Mouse (Mus musculus) heart, adult 2 months (tissue): Measurements from ENCODE around the gene Rpl6.
"Not testable (repeated sequence)": the region's sequence is repeated elsewhere in the genome, so short reads cannot be mapped to it uniquely, and the experiment has no call there.

Experiments
- EP300 ChIP-seq: fragments of 200-500 bp; IDR thresholded peaks from 2 replicates; pipeline ENCODE4 v1.6.1; 2011; ENCODE audit warnings: low read depth, low read length, control low read depth; ENCODE audit not compliant: insufficient read depth
- POLR2A ChIP-seq: fragments of 200-500 bp; IDR thresholded peaks from 2 replicates; pipeline ENCODE4 v1.6.1; 2011; ENCODE audit warnings: mild to moderate bottlenecking, low read depth, low read length, control low read depth; ENCODE audit not compliant: insufficient read depth

DNA sequence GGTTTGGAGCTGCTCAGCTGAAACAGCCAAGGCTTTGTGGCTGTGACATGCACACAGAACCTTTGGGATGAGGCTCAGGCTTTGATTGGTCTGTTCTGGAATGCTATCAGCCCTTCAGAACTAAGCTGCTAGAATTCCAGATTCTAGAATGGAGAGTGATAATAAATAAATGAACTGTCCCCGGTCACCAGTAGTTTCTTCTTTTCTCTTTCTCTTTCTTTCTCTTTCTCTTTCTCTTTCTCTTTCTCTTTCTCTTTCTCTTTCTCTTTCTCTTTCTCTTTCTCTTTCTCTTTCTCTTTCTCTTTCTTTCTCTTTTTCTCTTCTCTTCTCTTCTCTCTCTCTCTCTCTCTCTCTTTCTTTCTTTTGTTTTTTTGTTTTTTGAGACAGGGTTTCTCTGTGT is 23.0 kb downstream of the Rpl6 start:
- not testable (repeated sequence) for TF ChIP-seq EP300, POLR2A
